Comparison of ENCODE assay signal across 10 mouse cellular contexts in genomic region chr16:34960866-34961582, GRCm38 (mm10).
DNase-seq lines count a peak whose midpoint lies in the region; ATAC-seq and TF ChIP-seq lines count a peak whose summit lies in the region.
"Had no signal": no experiment of that assay in that cellular context is flagged by ENCODE, and none has a peak within 500 bp of the region (broad histone marks: within the 10 kb centered on the region; RNA-seq: fewer than 3 reads in every experiment).

No protein-coding gene starts in this region.

- TF ChIP-seq EP300 in heart, postnatal 0 days (IDR thresholded peaks at IDR 0.05; ENCODE audit: low read depth) = no peak

- peak overlapping the region; percentile 96 for H3K27ac ChIP-seq in heart, postnatal 0 days (ENCODE audit: low read depth)
- peak overlapping the region; percentile 92 for H3K27ac ChIP-seq in lung, embryonic 14.5 days (ENCODE audit: low read depth)
- peak overlapping the region; percentile 96 for H3K27ac ChIP-seq in embryonic fibroblast, embryonic 13.5 days (ENCODE audit: insufficient read depth, low read length)
- peak overlapping the region; percentile 83 for H3K27ac ChIP-seq in stomach, embryonic 14.5 days (ENCODE audit: low read length)

- DNase-seq in heart, postnatal 0 days (ENCODE audit: low spot score) = no peak
- no peak for DNase-seq in heart, adult 18-20 months
- peak; percentile 51 for DNase-seq in lung, embryonic 14.5 days
- DNase-seq in lung, postnatal 10 days = no peak
- DNase-seq: cerebellum, postnatal 36 days; thymus, adult 18-20 months had no signal

- H3K4me3 ChIP-seq in heart, postnatal 0 days (ENCODE audit: low read depth, low read length) = no peak overlapping the region
- no peak overlapping the region for H3K4me3 ChIP-seq in lung, embryonic 14.5 days (ENCODE audit: low read depth, low read length)
- H3K4me3 ChIP-seq in embryonic fibroblast, embryonic 13.5 days (ENCODE audit: insufficient read depth, low read length) = no peak overlapping the region
- H3K4me3 ChIP-seq in stomach, embryonic 14.5 days (ENCODE audit: low read depth, low read length) = no peak overlapping the region

- peaks cover 54% of the 10 kb centered on the region for H3K4me1 ChIP-seq in heart, postnatal 0 days (ENCODE audit: control insufficient read depth, insufficient read depth)
- H3K4me1 ChIP-seq in lung, embryonic 14.5 days (ENCODE audit: insufficient read depth) = peaks cover 50% of the 10 kb centered on the region
- peaks cover 16% of the 10 kb centered on the region for H3K4me1 ChIP-seq in embryonic fibroblast, embryonic 13.5 days (ENCODE audit: control insufficient read depth, insufficient read depth, low read length)
- peaks cover 51% of the 10 kb centered on the region for H3K4me1 ChIP-seq in stomach, embryonic 14.5 days (ENCODE audit: control insufficient read depth, insufficient read depth, low read length)

- 39% methylated on average over 9 of the region's 9 CpGs for WGBS in heart, postnatal 0 days
- 24% methylated on average over 9 of the region's 9 CpGs for WGBS in lung, embryonic 14.5 days
- 34% methylated on average over 9 of the region's 9 CpGs for WGBS in stomach, embryonic 14.5 days

- no peak overlapping the region for H3K9ac ChIP-seq in heart, postnatal 0 days (replicated peaks; ENCODE audit: low read depth, low read length)
- H3K9ac ChIP-seq in lung, embryonic 14.5 days = no peak overlapping the region
- no peak overlapping the region for H3K9ac ChIP-seq in stomach, embryonic 14.5 days (replicated peaks; ENCODE audit: low read depth, low read length)

- H3K36me3 ChIP-seq in heart, postnatal 0 days (replicated peaks; ENCODE audit: control insufficient read depth, insufficient read depth, low read length) = no peaks in the 10 kb centered on the region
- peaks cover 61% of the 10 kb centered on the region for H3K36me3 ChIP-seq in lung, embryonic 14.5 days (ENCODE audit: insufficient read depth)
- peaks cover 7% of the 10 kb centered on the region for H3K36me3 ChIP-seq in stomach, embryonic 14.5 days (ENCODE audit: control insufficient read depth, insufficient read depth, low read length)

- TF ChIP-seq CTCF in heart, postnatal 0 days (IDR thresholded peaks at IDR 0.05; ENCODE audit: low read depth) = no peak
- TF ChIP-seq CTCF in lung, embryonic 14.5 days (IDR thresholded peaks at IDR 0.05; ENCODE audit: low read depth) = no peak
- no peak for TF ChIP-seq CTCF in embryonic fibroblast, embryonic 13.5 days (IDR thresholded peaks at IDR 0.05; ENCODE audit: borderline replicate concordance, insufficient read depth, low read length)

- H3K9me3 ChIP-seq in heart, postnatal 0 days (replicated peaks; ENCODE audit: control insufficient read depth, low read length) = no peaks in the 10 kb centered on the region
- H3K9me3 ChIP-seq in lung, embryonic 14.5 days (ENCODE audit: low read depth, low read length) = no peaks in the 10 kb centered on the region
- H3K9me3 ChIP-seq in stomach, embryonic 14.5 days (ENCODE audit: control insufficient read depth, low read depth, low read length) = no peaks in the 10 kb centered on the region

- H3K27me3 ChIP-seq in heart, postnatal 0 days (ENCODE audit: control insufficient read depth, insufficient read depth, low read length) = no peaks in the 10 kb centered on the region
- no peaks in the 10 kb centered on the region for H3K27me3 ChIP-seq in lung, embryonic 14.5 days (ENCODE audit: insufficient read depth, low read length)
- no peaks in the 10 kb centered on the region for H3K27me3 ChIP-seq in stomach, embryonic 14.5 days (ENCODE audit: control insufficient read depth, insufficient read depth, low read length)

- no peak for ATAC-seq in heart, postnatal 0 days (ENCODE audit: insufficient read depth, low read depth)
- ATAC-seq in lung, embryonic 14.5 days (ENCODE audit: insufficient read depth) = no peak
- ATAC-seq in stomach, embryonic 14.5 days (ENCODE audit: insufficient number of reproducible peaks, insufficient read depth, low FRiP score, low read depth) = no peak
- ATAC-seq in megakaryocyte progenitor cell, adult 5-6 weeks (replicated peaks; ENCODE audit: poor library complexity) = no peak
- ATAC-seq: hindbrain, embryonic 16.5 days had no signal

- H3K4me2 ChIP-seq in heart, postnatal 0 days (ENCODE audit: low read depth, low read length) = no peak overlapping the region
- no peak overlapping the region for H3K4me2 ChIP-seq in lung, embryonic 14.5 days
- H3K4me2 ChIP-seq in stomach, embryonic 14.5 days (replicated peaks; ENCODE audit: low read depth, low read length) = no peak overlapping the region

- no peak for TF ChIP-seq POLR2A in embryonic fibroblast, embryonic 13.5 days (IDR thresholded peaks at IDR 0.05; ENCODE audit: low read depth, low read length)
